Mouse (Mus musculus) thymus, adult 2 months (tissue): Measurements from ENCODE around the gene Cdh18. TPM values are rescaled to one million over a fixed set of nuclear protein-coding genes. Genes with fewer than 3 reads are reported as not detected.

Source experiments
- DNase-seq: peaks from one replicate; pipeline ENCODE4 v3.0.0; 2021
- H3K27ac ChIP-seq: fragments of 200-500 bp; 2 replicates; pipeline ENCODE4 v1.5.1; 2012; ENCODE audit warnings: low read length, control low read depth; ENCODE audit not compliant: control insufficient read depth, insufficient read depth
- H3K27me3 ChIP-seq: fragments of 200-500 bp; 2 replicates; pipeline ENCODE4 v1.6.1; 2012; ENCODE audit warnings: mild to moderate bottlenecking, low read length, moderate library complexity, mixed read lengths; ENCODE audit not compliant: control insufficient read depth, insufficient read depth
- H3K36me3 ChIP-seq: fragments of 200-500 bp; 2 replicates; pipeline ENCODE4 v1.6.1; 2012; ENCODE audit warnings: mild to moderate bottlenecking, low read length, moderate library complexity; ENCODE audit not compliant: control insufficient read depth, insufficient read depth
- H3K4me1 ChIP-seq: fragments of 200-500 bp; replicated peaks from 2 replicates; pipeline ENCODE4 v1.6.1; 2012; ENCODE audit warnings: low read length; ENCODE audit not compliant: control insufficient read depth, insufficient read depth
- H3K4me3 ChIP-seq: fragments of 200-500 bp; 2 replicates; pipeline ENCODE4 v1.5.1; 2012; ENCODE audit warnings: mild to moderate bottlenecking, low read length, control low read depth, moderate library complexity; ENCODE audit not compliant: control insufficient read depth, insufficient read depth
- CTCF ChIP-seq: fragments of 200-500 bp; IDR thresholded peaks from 2 replicates; pipeline ENCODE4 v1.5.1; 2012; ENCODE audit warnings: mild to moderate bottlenecking, control low read depth, low read length, moderate library complexity, borderline replicate concordance; ENCODE audit not compliant: control insufficient read depth, poor library complexity, insufficient read depth; ENCODE audit errors: extremely low read depth
- POLR2A ChIP-seq: fragments of 200-500 bp; IDR thresholded peaks from 2 replicates; pipeline ENCODE4 v1.6.1; 2012; ENCODE audit warnings: mild to moderate bottlenecking, low read length, control low read depth, moderate library complexity; ENCODE audit not compliant: control insufficient read depth, poor library complexity, insufficient read depth; ENCODE audit errors: extremely low read depth
- WGBS: fragments of 180-500 bp; shearing (Covaris S2); methylation state at CpG from one replicate; pipeline ENCODE4 v1.1.7; 2018; 5-methylcytosine and 5-hydroxymethylcytosine counted together
- polyA plus RNA-seq: library from polyadenylated mRNA; depleted of rRNA; stranded (reverse); fragments of >200 nt; gene quantifications from 2 replicates; pipeline ENCODE4 v1.2.3, GENCODE M21; 2012

Gene Cdh18
- polyA plus RNA-seq, 1 experiment = not detected

DNA sequence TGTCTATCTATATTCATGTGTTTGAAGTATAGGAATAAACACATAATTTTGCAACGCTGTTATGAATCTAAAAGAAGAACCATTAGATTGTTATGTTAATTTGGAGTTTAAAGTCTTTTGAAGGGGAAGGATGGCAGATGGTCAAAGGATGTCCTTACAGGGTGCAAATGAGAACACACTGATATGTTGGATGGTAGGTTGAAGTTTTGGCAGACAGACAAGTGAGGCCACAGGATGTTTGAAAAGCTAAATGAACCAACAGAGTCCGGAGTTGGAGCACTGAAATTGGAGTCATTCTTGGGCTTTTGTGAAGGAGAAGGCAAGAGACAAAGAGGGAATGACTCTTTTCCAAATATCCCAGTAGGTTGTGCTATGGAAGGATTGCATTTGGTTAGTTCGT, 908.6 kb downstream of the Cdh18 start:
- 74% methylated on average over 3 of the region's 3 CpGs for WGBS
- no peaks in the 10 kb centered on the region for H3K27me3 ChIP-seq
- TF ChIP-seq CTCF (no peak), POLR2A (no peak)

DNA sequence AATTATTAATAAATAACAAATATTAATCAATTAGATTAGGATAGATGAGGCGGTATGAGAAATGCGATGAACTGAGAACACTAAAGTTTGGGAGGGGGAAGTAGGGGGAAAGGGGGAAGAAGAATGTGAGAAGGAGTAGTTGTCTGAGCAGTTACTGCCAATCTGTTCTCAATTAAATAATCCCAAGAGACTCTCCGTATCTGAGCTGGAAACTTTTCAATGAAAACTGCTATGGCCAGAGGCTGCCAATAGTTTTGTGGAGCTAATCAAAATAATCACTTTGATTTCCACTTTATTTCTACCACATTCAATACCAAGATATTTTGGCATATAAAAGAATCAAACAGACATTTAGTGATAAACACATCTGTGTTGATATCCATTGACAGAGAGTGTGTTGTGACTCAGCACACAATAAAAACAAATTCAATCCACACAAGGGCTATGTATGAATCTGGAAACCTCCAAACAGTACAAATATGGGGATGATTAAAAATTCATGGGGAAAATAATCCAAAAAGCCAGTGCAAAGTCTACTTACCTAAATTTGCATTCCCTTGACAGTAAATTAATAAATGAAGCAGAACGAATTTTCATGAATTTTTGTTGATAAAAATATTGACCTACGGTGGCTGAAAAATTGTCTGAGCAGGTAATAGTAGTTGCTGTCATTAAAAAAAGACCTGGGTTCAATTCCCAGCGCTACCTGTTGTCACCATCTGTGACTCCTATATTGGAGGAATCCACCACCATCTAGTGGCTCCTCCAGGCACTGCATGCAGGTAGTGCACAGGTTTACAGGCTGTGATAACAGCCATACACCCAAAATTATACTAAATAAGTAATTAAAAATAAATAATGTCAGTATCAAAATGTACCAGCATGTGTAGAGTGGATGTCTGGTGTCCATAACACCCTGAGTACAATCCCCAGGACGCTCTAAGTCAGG, 922.0 kb downstream of the Cdh18 start:
- Histone ChIP-seq H3K36me3 (no peaks in the 10 kb centered on the region), H3K4me1 (no peaks in the 10 kb centered on the region), H3K4me3 (no peak overlapping the region), H3K27me3 (no peaks in the 10 kb centered on the region), H3K27ac (no peak overlapping the region)
- no peak for TF ChIP-seq POLR2A
- TF ChIP-seq CTCF = no peak
- 87% methylated on average over 7 of the region's 7 CpGs for WGBS
- DNase-seq = no peak

More for the DNA sequence above, 908.6 kb downstream of the Cdh18 start:
- H3K4me1 ChIP-seq = no peaks in the 10 kb centered on the region
- no peak for DNase-seq
- H3K36me3 ChIP-seq = no peaks in the 10 kb centered on the region
- H3K4me3 ChIP-seq = no peak overlapping the region
- H3K27ac ChIP-seq = no peak overlapping the region

DNA sequence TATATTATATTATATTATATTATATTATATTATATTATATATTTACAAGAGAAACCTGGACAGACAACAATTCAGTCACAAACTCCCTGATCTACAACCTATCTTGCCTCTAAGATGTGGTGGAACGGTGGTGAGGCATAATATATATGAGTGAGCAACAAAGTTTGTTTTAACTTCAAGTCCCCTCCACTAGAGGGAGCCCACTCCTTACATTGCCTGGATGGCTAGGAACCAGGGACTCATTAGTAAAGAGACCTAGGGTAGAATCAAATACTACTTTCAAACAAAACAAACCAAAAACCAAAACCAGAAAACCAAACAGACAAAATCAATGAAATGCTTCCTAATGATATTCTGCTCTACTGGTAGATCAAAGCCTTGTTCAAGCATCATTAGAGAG, 937.5 kb downstream of the Cdh18 start:
- Histone ChIP-seq H3K27me3 (no peaks in the 10 kb centered on the region), H3K27ac (no peak overlapping the region), H3K36me3 (no peaks in the 10 kb centered on the region), H3K4me1 (no peaks in the 10 kb centered on the region), H3K4me3 (no peak overlapping the region)
- 41% methylated on average over 1 of the region's 1 CpGs for WGBS
- DNase-seq = no peak
- TF ChIP-seq CTCF (no peak), POLR2A (no peak)

DNA sequence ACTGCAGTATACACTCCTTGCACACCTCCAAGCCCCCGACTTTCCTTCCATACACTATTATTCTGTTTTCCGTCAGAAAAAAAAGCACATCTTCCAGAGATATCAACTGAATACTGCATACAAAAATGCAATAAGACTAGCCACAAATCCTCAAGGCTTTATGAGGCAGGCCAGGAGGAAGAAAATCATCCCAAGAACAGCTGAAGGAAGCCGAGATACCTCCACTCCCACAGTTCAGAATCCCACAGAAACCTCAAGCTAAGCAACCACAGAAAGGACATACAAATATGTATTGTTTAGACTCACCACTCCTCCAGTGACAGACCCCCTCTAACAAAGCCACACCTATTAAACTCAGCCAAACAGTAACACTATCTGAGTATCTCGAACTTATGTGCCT, 957.7 kb downstream of the Cdh18 start:
- DNase-seq = no peak
- Histone ChIP-seq H3K27me3 (no peaks in the 10 kb centered on the region), H3K27ac (no peak overlapping the region), H3K4me3 (no peak overlapping the region), H3K36me3 (no peaks in the 10 kb centered on the region), H3K4me1 (no peaks in the 10 kb centered on the region)
- no peak for TF ChIP-seq POLR2A
- TF ChIP-seq CTCF = no peak
- WGBS = 84% methylated on average over 4 of the region's 4 CpGs

DNA sequence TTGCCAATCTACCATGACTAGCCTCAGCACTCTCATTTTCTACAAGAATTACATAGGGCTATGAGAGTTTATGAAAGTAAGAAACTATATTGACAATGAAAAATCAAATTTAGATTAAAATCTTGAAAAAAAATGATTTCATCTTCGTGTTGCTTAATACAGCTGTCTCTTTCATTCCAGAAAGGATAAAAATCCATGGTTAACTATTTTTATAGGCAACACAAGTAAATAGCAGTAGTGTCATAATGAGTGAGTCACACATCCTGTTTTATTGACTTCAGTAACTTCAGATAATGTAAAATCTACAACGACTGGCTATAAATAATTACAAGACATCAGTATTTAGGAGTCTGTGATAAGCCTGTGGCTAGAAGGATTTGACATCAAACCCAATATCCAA, 960.9 kb downstream of the Cdh18 start:
- WGBS = 55% methylated on average over 2 of the region's 2 CpGs
- Histone ChIP-seq H3K27me3 (no peaks in the 10 kb centered on the region), H3K4me3 (no peak overlapping the region), H3K4me1 (no peaks in the 10 kb centered on the region), H3K36me3 (no peaks in the 10 kb centered on the region), H3K27ac (no peak overlapping the region)
- TF ChIP-seq POLR2A (no peak), CTCF (no peak)
- DNase-seq = no peak

DNA sequence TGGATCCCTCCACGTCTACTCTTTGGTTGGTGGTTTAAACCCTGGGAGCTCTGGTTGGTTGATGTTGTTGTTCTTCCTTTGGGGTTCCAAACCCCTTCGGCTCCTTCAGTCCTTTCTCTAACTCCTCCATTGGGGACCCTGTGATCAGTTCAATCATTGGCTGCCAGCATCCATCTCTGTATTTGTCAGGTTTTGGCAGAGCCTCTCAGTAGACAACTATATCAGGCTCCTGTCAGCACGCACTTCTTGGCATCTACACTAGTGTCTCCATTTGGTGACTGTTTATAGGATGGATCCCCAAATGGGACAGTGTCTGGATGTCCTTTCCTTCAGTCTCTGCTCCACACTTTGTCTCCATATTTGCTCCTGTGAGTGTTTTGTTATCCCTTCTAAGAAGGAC, 967.0 kb downstream of the Cdh18 start:
- DNase-seq = no peak
- Histone ChIP-seq H3K27ac (no peak overlapping the region), H3K4me3 (no peak overlapping the region), H3K27me3 (no peaks in the 10 kb centered on the region), H3K36me3 (no peaks in the 10 kb centered on the region), H3K4me1 (no peaks in the 10 kb centered on the region)
- no peak for TF ChIP-seq CTCF
- whole genome bisulfite sequencing = 94% methylated on average over 3 of the region's 3 CpGs

DNA sequence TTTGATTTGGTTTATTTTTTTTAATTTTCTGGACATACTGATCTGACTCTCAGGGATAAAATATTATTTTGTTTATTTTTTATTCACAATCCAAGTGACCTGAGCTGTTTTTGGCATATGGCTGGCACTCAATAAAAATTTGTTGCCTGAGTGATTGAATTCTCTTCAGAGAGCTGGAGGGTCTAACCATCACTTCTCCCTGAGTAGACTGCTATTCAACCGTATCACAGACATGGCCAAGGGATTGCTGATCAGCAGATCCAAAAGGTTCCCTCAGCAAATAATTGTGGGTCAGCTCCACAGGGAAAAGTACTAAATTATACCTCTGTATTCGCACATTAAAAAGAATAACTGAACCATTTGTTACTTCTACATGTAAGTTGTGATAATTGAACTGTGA, 969.3 kb downstream of the Cdh18 start:
- H3K4me3 ChIP-seq = no peak overlapping the region
- H3K36me3 ChIP-seq = no peaks in the 10 kb centered on the region
- TF ChIP-seq POLR2A (no peak), CTCF (no peak)
- H3K27ac ChIP-seq = no peak overlapping the region
- H3K4me1 ChIP-seq = no peaks in the 10 kb centered on the region
- WGBS = 87% methylated on average over 2 of the region's 2 CpGs
- no peaks in the 10 kb centered on the region for H3K27me3 ChIP-seq
- no peak for DNase-seq
